Mouse (Mus musculus): ENCODE results near the gene Rhpn2.

GRCm38 (mm10) chr7:35423071-35423470 lies 89.1 kb downstream of the Rhpn2 start:
- TF ChIP-seq CTCF (IDR thresholded peaks at IDR 0.05; ENCODE audit: control insufficient read depth, insufficient read depth, insufficient read length) (no peak), MAX (IDR thresholded peaks at IDR 0.05) (no peak), CEBPB (IDR thresholded peaks at IDR 0.05; ENCODE audit: low read depth) (no peak), FOSL1 (IDR thresholded peaks at IDR 0.05; ENCODE audit: insufficient read depth, low read length, poor library complexity, severe bottlenecking) (no peak), MYOG (IDR thresholded peaks at IDR 0.05; ENCODE audit: control insufficient read depth, extremely low read depth, insufficient read length) (no peak)
